Mouse (Mus musculus) MEL (cell line): ENCODE measurements at regions not wholly inside any gene's neighbourhood (a gene's known extent, or its start where the extent isn't known, plus 50 kb on each side); places are given as distances from the start of the nearest gene placed in this dataset.

Experiments used
- DNase-seq: peaks from one replicate; pipeline ENCODE4 v3.0.0; 2011; ENCODE audit warnings: low read depth, low spot score
- H3K27ac ChIP-seq: 2 replicates; pipeline ENCODE4 v1.5.1; 2012; ENCODE audit warnings: low read depth, mild to moderate bottlenecking, control low read depth, low read length, moderate library complexity; ENCODE audit not compliant: control insufficient read depth
- H3K27me3 ChIP-seq, 2 experiments: fragments of 150-350 bp in 1 of 2; sonication (generic) in 1 of 2; 2 replicates each; pipeline ENCODE4 v1.6.1; 2012; ENCODE audit warnings: low read length in 2 of 2, mild to moderate bottlenecking in 2 of 2, improper control_type of control experiment in 1 of 2, moderate library complexity in 1 of 2; ENCODE audit not compliant: insufficient read depth in 2 of 2, control insufficient read depth in 1 of 2
- H3K36me3 ChIP-seq, 2 experiments: 2 replicates each; pipeline ENCODE4 v1.6.1; 2012 to 2014; ENCODE audit warnings: low read length in 2 of 2, improper control_type of control experiment in 1 of 2, inconsistent platforms in 1 of 2, mild to moderate bottlenecking in 1 of 2; ENCODE audit not compliant: insufficient read depth in 2 of 2, control insufficient read depth in 1 of 2
- H3K4me1 ChIP-seq, 2 experiments: fragments of 150-350 bp in 1 of 2; sonication (generic) in 1 of 2; 2 replicates each; pipeline ENCODE4 v1.6.1; 2012; ENCODE audit warnings: low read length in 2 of 2, improper control_type of control experiment in 1 of 2, mild to moderate bottlenecking in 1 of 2; ENCODE audit not compliant: insufficient read depth in 2 of 2, control insufficient read depth in 1 of 2
- H3K4me3 ChIP-seq, 2 experiments: fragments of 150-350 bp in 1 of 2; sonication (generic) in 1 of 2; 2 replicates each; pipeline ENCODE4 v1.5.1; 2012; ENCODE audit warnings: low read depth in 2 of 2, low read length in 2 of 2, mild to moderate bottlenecking in 2 of 2, moderate library complexity in 2 of 2, control low read depth in 1 of 2, improper control_type of control experiment in 1 of 2; ENCODE audit not compliant: control insufficient read depth in 1 of 2, insufficient read depth in 1 of 2
- H3K79me2 ChIP-seq: 2 replicates; pipeline ENCODE4 v1.6.1; 2012; ENCODE audit warnings: mild to moderate bottlenecking, low read length, moderate library complexity; ENCODE audit not compliant: control insufficient read depth, poor library complexity, insufficient read depth
- H3K9ac ChIP-seq: 2 replicates; pipeline ENCODE4 v1.6.1; 2012; ENCODE audit warnings: low read depth, mild to moderate bottlenecking, control low read depth, low read length, moderate library complexity; ENCODE audit not compliant: control insufficient read depth, poor library complexity, severe bottlenecking
- H3K9me3 ChIP-seq: fragments of 150-350 bp; sonication (generic); replicated peaks from 2 replicates; pipeline ENCODE4 v1.6.1; 2012; ENCODE audit warnings: mild to moderate bottlenecking, low read length, improper control_type of control experiment, moderate library complexity; ENCODE audit not compliant: insufficient read depth
- CHD1 ChIP-seq: IDR thresholded peaks from 2 replicates; pipeline ENCODE4 v1.6.1; 2012; ENCODE audit warnings: low read depth, mild to moderate bottlenecking, inconsistent platforms, low read length, improper control_type of control experiment
- CHD2 ChIP-seq: IDR thresholded peaks from 2 replicates; pipeline ENCODE4 v1.6.1; 2011; ENCODE audit warnings: low read length, improper control_type of control experiment
- CTCF ChIP-seq, 3 experiments: IDR thresholded peaks in 2 of 3; conservative IDR thresholded peaks in 1 of 3; 2 replicates each; pipeline ENCODE4 v1.5.1; 2011 to 2012; ENCODE audit warnings: low read length in 3 of 3, low read depth in 2 of 3, mild to moderate bottlenecking in 2 of 3, improper control_type of control experiment in 1 of 3, inconsistent platforms in 1 of 3, mixed read lengths in 1 of 3, moderate library complexity in 1 of 3; ENCODE audit not compliant: control insufficient read depth in 1 of 3, insufficient read depth in 1 of 3, poor library complexity in 1 of 3, severe bottlenecking in 1 of 3
- EP300 ChIP-seq, 2 experiments: IDR thresholded peaks; 2 replicates each; pipeline ENCODE4 v1.6.1; 2011; ENCODE audit warnings: improper control_type of control experiment in 2 of 2, low read length in 2 of 2, low read depth in 1 of 2, mild to moderate bottlenecking in 1 of 2
- ETS1 ChIP-seq: IDR thresholded peaks from 2 replicates; pipeline ENCODE4 v1.6.1; 2012; ENCODE audit warnings: low read depth, mild to moderate bottlenecking, inconsistent platforms, low read length, improper control_type of control experiment, moderate library complexity
- GABPA ChIP-seq: IDR thresholded peaks from 2 replicates; pipeline ENCODE4 v1.6.1; 2012; ENCODE audit warnings: low read depth, mild to moderate bottlenecking, inconsistent platforms, low read length, improper control_type of control experiment, moderate library complexity
- GATA1 ChIP-seq: IDR thresholded peaks from 2 replicates; pipeline ENCODE4 v1.6.1; 2011; ENCODE audit warnings: low read depth, low read length, improper control_type of control experiment
- HCFC1 ChIP-seq: IDR thresholded peaks from 2 replicates; pipeline ENCODE4 v1.6.1; 2012; ENCODE audit warnings: low read depth, mild to moderate bottlenecking, inconsistent platforms, low read length, improper control_type of control experiment, moderate library complexity
- JUND ChIP-seq: IDR thresholded peaks from 2 replicates; pipeline ENCODE4 v1.6.1; 2011; ENCODE audit warnings: low read depth, mild to moderate bottlenecking, improper control_type of control experiment, low read length
- MAFK ChIP-seq: IDR thresholded peaks from 2 replicates; pipeline ENCODE4 v1.6.1; 2011; ENCODE audit warnings: low read depth, mild to moderate bottlenecking, low read length, improper control_type of control experiment, borderline replicate concordance
- MXI1 ChIP-seq: IDR thresholded peaks from 2 replicates; pipeline ENCODE4 v1.6.1; 2011; ENCODE audit warnings: mild to moderate bottlenecking, low read depth, low read length, improper control_type of control experiment
- MYC ChIP-seq: IDR thresholded peaks from 2 replicates; pipeline ENCODE4 v1.6.1; 2011; ENCODE audit warnings: low read depth, mild to moderate bottlenecking, low read length, improper control_type of control experiment, moderate library complexity
- NELFE ChIP-seq: IDR thresholded peaks from 2 replicates; pipeline ENCODE4 v1.6.1; 2011; ENCODE audit warnings: low read depth, low read length, improper control_type of control experiment
- NRF1 ChIP-seq: IDR thresholded peaks from 2 replicates; pipeline ENCODE4 v1.6.1; 2014; ENCODE audit warnings: low read depth, mild to moderate bottlenecking, inconsistent platforms, low read length, improper control_type of control experiment, moderate library complexity; ENCODE audit not compliant: poor library complexity, insufficient read depth, severe bottlenecking
- POLR2A ChIP-seq, 2 experiments: IDR thresholded peaks; 2 replicates each; pipeline ENCODE4 v1.6.1; 2011 to 2012; ENCODE audit warnings: low read length in 2 of 2, mild to moderate bottlenecking in 2 of 2, control low read depth in 1 of 2, improper control_type of control experiment in 1 of 2, low read depth in 1 of 2, moderate library complexity in 1 of 2; ENCODE audit not compliant: control insufficient read depth in 1 of 2, insufficient read depth in 1 of 2, poor library complexity in 1 of 2
- POLR2AphosphoS5 ChIP-seq: IDR thresholded peaks from 2 replicates; pipeline ENCODE4 v1.6.1; 2012; ENCODE audit warnings: low read depth, borderline replicate concordance, mild to moderate bottlenecking, inconsistent platforms, low read length, moderate library complexity, mixed read lengths
- RCOR1 ChIP-seq: IDR thresholded peaks from 2 replicates; pipeline ENCODE4 v1.6.1; 2012; ENCODE audit warnings: low read depth, mild to moderate bottlenecking, inconsistent platforms, low read length, improper control_type of control experiment
- TAL1 ChIP-seq: IDR thresholded peaks from 2 replicates; pipeline ENCODE4 v1.6.1; 2012; ENCODE audit warnings: mild to moderate bottlenecking, inconsistent platforms, low read length, moderate library complexity, mixed read lengths
- TBP ChIP-seq: IDR thresholded peaks from 2 replicates; pipeline ENCODE4 v1.8.0; 2011; ENCODE audit warnings: low read depth, low read length, improper control_type of control experiment
- UBTF ChIP-seq: IDR thresholded peaks from 2 replicates; pipeline ENCODE4 v1.6.1; 2012; ENCODE audit warnings: low read depth, mild to moderate bottlenecking, inconsistent platforms, low read length, improper control_type of control experiment, moderate library complexity, borderline replicate concordance; ENCODE audit not compliant: insufficient read depth
- USF1 ChIP-seq: IDR thresholded peaks from 2 replicates; pipeline ENCODE4 v1.6.1; 2014; ENCODE audit warnings: low read depth, mild to moderate bottlenecking, inconsistent platforms, low read length, improper control_type of control experiment, moderate library complexity
- USF2 ChIP-seq, 2 experiments: IDR thresholded peaks; 2 replicates each; pipeline ENCODE4 v1.6.1; 2011 to 2012; ENCODE audit warnings: improper control_type of control experiment in 2 of 2, low read length in 2 of 2, borderline replicate concordance in 1 of 2, inconsistent platforms in 1 of 2, low read depth in 1 of 2, mild to moderate bottlenecking in 1 of 2; ENCODE audit not compliant: insufficient read depth in 1 of 2
- ZC3H11A ChIP-seq: IDR thresholded peaks from 2 replicates; pipeline ENCODE4 v1.6.1; 2012; ENCODE audit warnings: low read depth, mild to moderate bottlenecking, inconsistent platforms, low read length, improper control_type of control experiment
- ZKSCAN1 ChIP-seq: IDR thresholded peaks from 2 replicates; pipeline ENCODE4 v1.6.1; 2012; ENCODE audit warnings: low read depth, mild to moderate bottlenecking, inconsistent platforms, low read length, improper control_type of control experiment, moderate library complexity
- ZNF384 ChIP-seq: IDR thresholded peaks from 2 replicates; pipeline ENCODE4 v1.6.1; 2012; ENCODE audit warnings: low read depth, mild to moderate bottlenecking, inconsistent platforms, low read length, improper control_type of control experiment

GRCm38 (mm10) chr9:116384176-116385076, 209.3 kb upstream of the Tgfbr2 start:
- Histone ChIP-seq H3K9me3 (no peaks in the 10 kb centered on the region; the same call in 1 of the 2 replicates), H3K79me2 (no peaks in the 10 kb centered on the region), H3K27me3 (no peaks in the 10 kb centered on the region), H3K27ac (no peak overlapping the region), H3K4me3 (no peak overlapping the region), H3K4me1 (no peaks in the 10 kb centered on the region), H3K36me3 (no peaks in the 10 kb centered on the region), H3K9ac (no peak overlapping the region)
- no peak for DNase-seq
- no peak for TF ChIP-seq ETS1
- no peak for TF ChIP-seq TAL1
- TF ChIP-seq CHD1 = no peak
- no peak for TF ChIP-seq POLR2AphosphoS5
- TF ChIP-seq ZC3H11A = no peak
- TF ChIP-seq HCFC1 = no peak
- TF ChIP-seq ZNF384 = no peak
- no peak for TF ChIP-seq NELFE
- no peak for TF ChIP-seq MXI1
- TF ChIP-seq NRF1 = no peak
- no peak for TF ChIP-seq TBP
- no peak for TF ChIP-seq MYC
- no peak for TF ChIP-seq MAFK
- TF ChIP-seq ZKSCAN1 = no peak
- TF ChIP-seq CHD2 = no peak
- TF ChIP-seq POLR2A (IDR thresholded peaks at IDR 0.05; ENCODE audit: control insufficient read depth in 1 of 2, insufficient read depth in 1 of 2, low read depth in 1 of 2, low read length in 2 of 2, poor library complexity in 1 of 2) = no peak
- no peak for TF ChIP-seq USF1

- no peak for DNase-seq
- Histone ChIP-seq H3K79me2 (no peaks in the 10 kb centered on the region), H3K4me1 (no peaks in the 10 kb centered on the region), H3K36me3 (no peaks in the 10 kb centered on the region), H3K9me3 (no peaks in the 10 kb centered on the region; the same call in 1 of the 2 replicates), H3K27ac (no peak overlapping the region), H3K4me3 (no peak overlapping the region), H3K27me3 (no peaks in the 10 kb centered on the region), H3K9ac (no peak overlapping the region)
- TF ChIP-seq UBTF = no peak
- no peak for TF ChIP-seq USF2 (IDR thresholded peaks at IDR 0.05; ENCODE audit: borderline replicate concordance in 1 of 2, insufficient read depth in 1 of 2, low read depth in 1 of 2, low read length in 2 of 2)
- TF ChIP-seq GATA1 = no peak
- no peak for TF ChIP-seq CTCF (IDR thresholded peaks at IDR 0.05 in 2 of 3, conservative IDR thresholded peaks at IDR 0.05 in 1 of 3; ENCODE audit: control insufficient read depth in 1 of 3, insufficient read depth in 1 of 3, low read depth in 2 of 3, low read length in 3 of 3, poor library complexity in 1 of 3, severe bottlenecking in 1 of 3)
- no peak for TF ChIP-seq MYC
- no peak for TF ChIP-seq CHD2
- TF ChIP-seq POLR2A (IDR thresholded peaks at IDR 0.05; ENCODE audit: control insufficient read depth in 1 of 2, insufficient read depth in 1 of 2, low read depth in 1 of 2, low read length in 2 of 2, poor library complexity in 1 of 2) = no peak
- TF ChIP-seq GABPA = no peak
- no peak for TF ChIP-seq EP300 (IDR thresholded peaks at IDR 0.05; ENCODE audit: low read depth in 1 of 2, low read length in 2 of 2)
- TF ChIP-seq JUND = no peak
- no peak for TF ChIP-seq RCOR1
- TF ChIP-seq CHD1 = no peak
Measured at GRCm38 (mm10) chr9:116383411-116384101, 208.4 kb upstream of the Tgfbr2 start.
